Mouse (Mus musculus) megakaryocyte-erythroid progenitor cell, adult 5 weeks (primary cell): ENCODE measurements around the gene Lrg1. TPM values are rescaled to one million over a fixed set of nuclear protein-coding genes. Genes with fewer than 3 reads are reported as not detected.

ENCODE experiments used
- polyA plus RNA-seq: library from polyadenylated mRNA; stranded (reverse); fragments of >175 nt; gene quantifications from 2 replicates; pipeline ENCODE4 v1.2.3, GENCODE M21; 2012

Lrg1 gene
- polyA plus RNA-seq: 42.7 and 91.2 TPM in 2 replicates

GRCm38 (mm10) chr17:56121826-56122225, at the start of gene Lrg1:
Lrg1 (minus strand) TSS chr17:56122001.

GRCm38 (mm10) chr17:56162231-56162774, 40.5 kb upstream of the Lrg1 start, which contains the start of gene Tnfaip8l1:
Tnfaip8l1 (plus strand) TSS chr17:56162477.

GRCm38 (mm10) chr17:56139858-56140595, 18.2 kb upstream of the Lrg1 start, which contains the start of gene Sema6b:
Sema6b (minus strand) TSS chr17:56140343.

GRCm38 (mm10) chr17:56117251-56117710, 4.5 kb downstream of the Lrg1 start, which contains the start of gene Plin5:
Plin5 (minus strand) TSS chr17:56117596.

GRCm38 (mm10) chr17:56109219-56110051, 12.4 kb downstream of the Lrg1 start, which contains the start of gene Plin4:
Plin4 (minus strand) TSS chr17:56109803.

GRCm38 (mm10) chr17:56078880-56079795, 42.7 kb downstream of the Lrg1 start, which contains the start of gene Hdgfl2:
Hdgfl2 (plus strand) TSS chr17:56079634.

GRCm38 (mm10) chr17:56074827-56075208, 47.0 kb downstream of the Lrg1 start, which contains the start of gene Ubxn6:
Ubxn6 (minus strand) TSS chr17:56075028.

Other genes starting within 250 kb of the Lrg1 start
- 0.62 and 0.73 TPM in 2 replicates for gene Zfp119a, start 243.1 kb downstream of the Lrg1 start, polyA plus RNA-seq
- gene Zfp959, start 229.9 kb downstream of the Lrg1 start, polyA plus RNA-seq: 2.9 and 3.5 TPM in 2 replicates
- gene Zfp119b, start 172.5 kb downstream of the Lrg1 start, polyA plus RNA-seq: 0.31 and 0.32 TPM in 2 replicates
- 52.3 and 76.6 TPM in 2 replicates for gene Ebi3, start 169.4 kb downstream of the Lrg1 start, polyA plus RNA-seq
- 33.2 and 44.4 TPM in 2 replicates for gene Yju2, start 162.9 kb downstream of the Lrg1 start, polyA plus RNA-seq
- gene Shd, start 151.5 kb downstream of the Lrg1 start, polyA plus RNA-seq: 2.6 and 6.5 TPM in 2 replicates
- gene Fsd1, start 135.5 kb downstream of the Lrg1 start, polyA plus RNA-seq: 0.13 TPM in 1 of 2 replicates, not detected in the other
- gene Stap2, start 116.4 kb downstream of the Lrg1 start, polyA plus RNA-seq: 0.18 and 0.47 TPM in 2 replicates
- gene Mpnd, start 116.3 kb downstream of the Lrg1 start, polyA plus RNA-seq: 73.3 and 76.8 TPM in 2 replicates
- gene Sh3gl1, start 85.4 kb downstream of the Lrg1 start, polyA plus RNA-seq: 88.5 and 88.9 TPM in 2 replicates
- 52.5 and 116 TPM in 2 replicates for gene Chaf1a, start 81.6 kb downstream of the Lrg1 start, polyA plus RNA-seq
- 44.5 and 52.3 TPM in 2 replicates for gene Ubxn6, start 47.0 kb downstream of the Lrg1 start, polyA plus RNA-seq
- gene Hdgfl2, start 42.4 kb downstream of the Lrg1 start, polyA plus RNA-seq: 200 and 292 TPM in 2 replicates
- gene Plin4, start 12.2 kb downstream of the Lrg1 start, polyA plus RNA-seq: 0.02 TPM in 1 of 2 replicates, not detected in the other
- gene Plin5, start 4.4 kb downstream of the Lrg1 start, polyA plus RNA-seq: not detected in 2 replicates
- 14.5 and 22.4 TPM in 2 replicates for gene Sema6b, start 18.3 kb upstream of the Lrg1 start, polyA plus RNA-seq
- 0.96 and 1.1 TPM in 2 replicates for gene Tnfaip8l1, start 40.5 kb upstream of the Lrg1 start, polyA plus RNA-seq
- 46.7 and 52.3 TPM in 2 replicates for gene Mydgf, start 61.9 kb upstream of the Lrg1 start, polyA plus RNA-seq
- gene Dpp9, start 96.9 kb upstream of the Lrg1 start, polyA plus RNA-seq: 87.7 and 105 TPM in 2 replicates
- gene Fem1a, start 134.8 kb upstream of the Lrg1 start, polyA plus RNA-seq: 13.8 and 16.5 TPM in 2 replicates
- 12.2 and 16.1 TPM in 2 replicates for gene Ticam1, start 154.8 kb upstream of the Lrg1 start, polyA plus RNA-seq
- 17.2 and 24.5 TPM in 2 replicates for gene Plin3, start 170.9 kb upstream of the Lrg1 start, polyA plus RNA-seq
- gene Arrdc5, start 178.3 kb upstream of the Lrg1 start, polyA plus RNA-seq: not detected in 2 replicates
- 107 and 124 TPM in 2 replicates for gene Uhrf1, start 181.3 kb upstream of the Lrg1 start, polyA plus RNA-seq
- gene Kdm4b, start 204.1 kb upstream of the Lrg1 start, polyA plus RNA-seq: 21.9 and 26.4 TPM in 2 replicates